Mouse (Mus musculus): Measurements from ENCODE around the gene Tbcel. TPM values are rescaled to one million over a fixed set of nuclear protein-coding genes. Genes with fewer than 3 reads are reported as not detected.

Tbcel gene
- polyA plus RNA-seq, 1 experiment from 2014 or later, result 4.7 TPM

DNA sequence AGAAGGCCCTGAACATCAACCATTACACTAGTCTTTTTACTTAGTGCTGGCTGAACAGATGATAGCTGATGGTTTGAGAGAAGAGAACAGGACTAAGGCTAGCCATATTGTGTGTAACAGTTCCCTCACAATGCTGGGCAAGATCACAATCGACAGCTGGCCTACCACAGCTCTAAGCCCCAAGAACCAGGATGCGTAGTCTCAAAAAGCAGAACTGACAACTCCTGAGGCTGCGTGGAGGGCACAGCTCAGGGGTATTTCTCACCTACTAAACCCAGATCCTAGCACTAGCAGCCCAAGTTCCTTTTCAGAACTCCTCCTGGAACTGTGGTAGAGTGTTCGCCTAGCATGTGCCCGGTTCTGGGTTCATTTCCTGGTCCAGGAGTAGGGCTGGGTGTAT is 39.2 kb downstream of the Tbcel start:
- Histone ChIP-seq H3K4me2 (replicated peaks; ENCODE audit: low read depth, low read length) (no peak overlapping the region), H3K27me3 (ENCODE audit: insufficient read depth, low read length) (no peaks in the 10 kb centered on the region), H3K4me1 (ENCODE audit: insufficient read depth, low read length) (peaks cover 19% of the 10 kb centered on the region), H3K9me3 (ENCODE audit: low read length) (no peaks in the 10 kb centered on the region), H3K36me3 (ENCODE audit: insufficient read depth, low read length) (no peaks in the 10 kb centered on the region), H3K27ac (ENCODE audit: low read length) (no peak overlapping the region), H3K4me3 (ENCODE audit: low read length) (no peak overlapping the region), H3K9ac (replicated peaks; ENCODE audit: low read length) (no peak overlapping the region)
- 91% methylated on average over 5 of the region's 5 CpGs for WGBS
- no peak for ATAC-seq (ENCODE audit: low FRiP score, low TSS enrichment)

DNA sequence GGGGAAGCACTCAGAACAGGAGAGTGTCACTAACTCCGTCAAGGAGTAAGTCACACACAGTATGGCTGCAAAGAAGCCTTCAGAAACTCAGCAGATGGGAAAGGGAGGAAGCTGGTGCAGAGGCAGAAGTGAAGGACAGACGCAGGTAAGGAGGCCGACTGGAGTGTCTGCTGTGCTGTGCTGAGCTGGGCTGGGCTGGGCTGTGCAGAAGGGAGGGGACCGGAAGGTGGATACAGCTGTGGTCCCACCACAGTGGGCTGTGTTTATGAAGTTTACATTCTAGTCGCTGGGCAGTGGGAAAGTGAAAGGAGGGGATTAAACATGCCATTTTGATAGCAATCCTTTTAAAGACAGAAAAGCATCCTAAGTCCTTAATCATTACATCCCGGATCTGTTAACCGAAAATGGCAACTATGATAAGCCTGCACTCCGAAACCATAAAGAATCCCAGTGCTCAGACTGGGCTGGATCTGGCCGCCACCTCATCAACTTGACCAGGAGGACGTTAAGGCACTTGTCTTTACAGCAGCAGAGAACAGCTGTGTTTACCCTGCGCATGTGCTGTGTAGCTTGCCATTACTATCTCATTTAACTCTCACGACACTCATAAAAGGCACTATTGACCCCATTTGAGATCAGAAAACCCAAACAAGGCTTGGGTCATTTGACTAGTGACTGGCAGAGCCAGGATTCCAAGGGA is 40.3 kb downstream of the Tbcel start:
- 66% methylated on average over 12 of the region's 12 CpGs for WGBS
- Histone ChIP-seq H3K36me3 (ENCODE audit: insufficient read depth, low read length) (no peaks in the 10 kb centered on the region), H3K9me3 (ENCODE audit: low read length) (no peaks in the 10 kb centered on the region), H3K4me1 (ENCODE audit: insufficient read depth, low read length) (peaks cover 23% of the 10 kb centered on the region), H3K27ac (ENCODE audit: low read length) (no peak overlapping the region), H3K27me3 (ENCODE audit: insufficient read depth, low read length) (no peaks in the 10 kb centered on the region), H3K9ac (replicated peaks; ENCODE audit: low read length) (no peak overlapping the region), H3K4me3 (ENCODE audit: low read length) (no peak overlapping the region), H3K4me2 (replicated peaks; ENCODE audit: low read depth, low read length) (no peak overlapping the region)
- no peak for ATAC-seq (ENCODE audit: low FRiP score, low TSS enrichment)

DNA sequence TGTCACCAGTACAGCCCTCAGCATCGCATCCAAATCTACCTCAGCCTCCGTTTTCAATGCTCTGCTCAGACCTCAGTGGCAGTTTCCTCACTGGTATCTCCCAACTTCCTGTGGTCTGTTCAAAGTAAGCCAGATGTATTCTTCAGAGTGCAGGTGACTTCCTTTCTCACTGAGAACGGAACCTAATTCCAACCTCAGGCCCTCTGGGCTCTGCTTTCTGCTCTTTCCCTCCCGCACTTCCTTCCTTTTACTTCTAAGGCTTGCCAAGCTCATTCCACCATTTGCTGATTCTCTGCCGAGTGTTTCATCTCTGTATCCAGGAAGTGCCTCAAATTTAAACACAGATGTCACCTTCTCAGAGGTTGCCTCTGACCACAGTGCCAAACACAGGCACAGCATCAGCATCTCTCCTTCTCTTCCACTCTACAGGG is 41.9 kb downstream of the Tbcel start:
- ATAC-seq (ENCODE audit: low FRiP score, low TSS enrichment), result no peak
- 68% methylated on average over 5 of the region's 5 CpGs for WGBS

DNA sequence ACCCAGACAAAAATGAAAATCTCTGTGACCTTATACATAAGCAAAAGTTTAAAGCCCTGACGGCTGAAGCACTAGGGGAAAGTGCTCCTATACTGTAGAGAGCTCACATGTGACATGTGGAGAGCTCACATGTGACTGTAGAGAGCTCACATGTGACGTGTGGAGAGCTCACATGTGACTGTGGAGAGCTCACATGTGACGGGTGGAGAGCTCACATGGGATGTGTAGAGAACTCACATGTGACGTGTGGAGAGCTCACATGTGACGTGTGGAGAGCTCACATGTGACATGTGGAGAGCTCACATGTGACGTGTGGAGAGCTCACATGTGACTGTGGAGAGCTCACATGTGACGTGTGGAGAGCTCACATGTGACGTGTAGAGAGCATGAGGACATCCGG is 43.4 kb downstream of the Tbcel start:
- ATAC-seq (ENCODE audit: low FRiP score, low TSS enrichment), result no peak
- no peak overlapping the region for H3K4me2 ChIP-seq (replicated peaks; ENCODE audit: low read depth, low read length)
- no peaks in the 10 kb centered on the region for H3K36me3 ChIP-seq (ENCODE audit: insufficient read depth, low read length)
- peaks cover 41% of the 10 kb centered on the region for H3K4me1 ChIP-seq (ENCODE audit: insufficient read depth, low read length)
- H3K9me3 ChIP-seq (ENCODE audit: low read length), result no peaks in the 10 kb centered on the region
- WGBS, result 86% methylated on average over 9 of the region's 9 CpGs
- H3K4me3 ChIP-seq (ENCODE audit: low read length), result no peak overlapping the region
- H3K9ac ChIP-seq (replicated peaks; ENCODE audit: low read length), result no peak overlapping the region
- H3K27ac ChIP-seq (ENCODE audit: low read length), result no peak overlapping the region
- H3K27me3 ChIP-seq (ENCODE audit: insufficient read depth, low read length), result no peaks in the 10 kb centered on the region

More for the DNA sequence above, 41.9 kb downstream of the Tbcel start:
- peaks cover 29% of the 10 kb centered on the region for H3K4me1 ChIP-seq (ENCODE audit: insufficient read depth, low read length)
- no peak overlapping the region for H3K4me2 ChIP-seq (replicated peaks; ENCODE audit: low read depth, low read length)
- no peaks in the 10 kb centered on the region for H3K9me3 ChIP-seq (ENCODE audit: low read length)
- H3K27ac ChIP-seq (ENCODE audit: low read length), result no peak overlapping the region
- no peak overlapping the region for H3K9ac ChIP-seq (replicated peaks; ENCODE audit: low read length)
- no peak overlapping the region for H3K4me3 ChIP-seq (ENCODE audit: low read length)
- no peaks in the 10 kb centered on the region for H3K27me3 ChIP-seq (ENCODE audit: insufficient read depth, low read length)
- H3K36me3 ChIP-seq (ENCODE audit: insufficient read depth, low read length), result no peaks in the 10 kb centered on the region

DNA sequence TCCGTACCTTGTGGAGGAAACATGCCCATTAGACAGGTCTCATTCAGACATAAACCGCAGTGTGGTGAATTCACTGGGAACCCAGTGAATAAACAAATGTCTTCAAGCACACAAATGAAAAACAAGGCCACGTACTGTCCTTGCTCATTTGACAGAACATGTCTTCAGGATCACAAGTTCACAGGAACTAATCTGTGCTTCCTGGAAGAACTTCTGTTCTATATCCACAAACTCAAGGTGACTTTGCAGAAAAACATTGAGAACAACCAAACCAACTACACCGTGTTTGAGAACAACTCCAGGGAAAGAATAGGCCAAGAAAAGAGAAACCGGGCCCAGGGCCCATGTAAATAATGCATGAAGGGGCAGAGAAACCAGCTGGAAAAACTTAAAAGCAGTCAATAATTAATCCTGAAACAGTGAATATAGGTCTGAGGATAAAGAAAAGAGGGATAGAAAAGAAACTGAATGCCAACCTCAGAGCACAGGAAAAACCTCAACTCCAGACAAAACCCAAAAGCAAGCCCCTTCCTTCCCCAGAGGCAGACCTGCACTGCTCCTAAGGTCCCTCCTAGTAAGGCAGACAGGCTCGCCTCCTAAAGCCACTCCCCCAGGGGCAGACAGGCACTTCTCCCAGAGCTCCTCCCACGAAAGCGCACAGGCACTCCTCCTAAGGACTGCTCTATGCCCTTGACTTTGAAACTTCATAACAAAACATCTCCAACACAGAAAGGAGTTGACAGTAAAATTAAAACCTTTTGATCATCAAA is 44.2 kb downstream of the Tbcel start:
- ATAC-seq (ENCODE audit: low FRiP score, low TSS enrichment), result peak; percentile 96
- Histone ChIP-seq H3K36me3 (ENCODE audit: insufficient read depth, low read length) (no peaks in the 10 kb centered on the region), H3K9ac (replicated peaks; ENCODE audit: low read length) (no peak overlapping the region; the same call in 1 of the 2 replicates), H3K27me3 (ENCODE audit: insufficient read depth, low read length) (no peaks in the 10 kb centered on the region), H3K4me3 (ENCODE audit: low read length) (no peak overlapping the region), H3K4me1 (ENCODE audit: insufficient read depth, low read length) (peaks cover 45% of the 10 kb centered on the region), H3K27ac (ENCODE audit: low read length) (peak overlapping the region; percentile 77), H3K9me3 (ENCODE audit: low read length) (no peaks in the 10 kb centered on the region), H3K4me2 (replicated peaks; ENCODE audit: low read depth, low read length) (peak overlapping the region; percentile 32)
- WGBS, result 40% methylated on average over 8 of the region's 8 CpGs

DNA sequence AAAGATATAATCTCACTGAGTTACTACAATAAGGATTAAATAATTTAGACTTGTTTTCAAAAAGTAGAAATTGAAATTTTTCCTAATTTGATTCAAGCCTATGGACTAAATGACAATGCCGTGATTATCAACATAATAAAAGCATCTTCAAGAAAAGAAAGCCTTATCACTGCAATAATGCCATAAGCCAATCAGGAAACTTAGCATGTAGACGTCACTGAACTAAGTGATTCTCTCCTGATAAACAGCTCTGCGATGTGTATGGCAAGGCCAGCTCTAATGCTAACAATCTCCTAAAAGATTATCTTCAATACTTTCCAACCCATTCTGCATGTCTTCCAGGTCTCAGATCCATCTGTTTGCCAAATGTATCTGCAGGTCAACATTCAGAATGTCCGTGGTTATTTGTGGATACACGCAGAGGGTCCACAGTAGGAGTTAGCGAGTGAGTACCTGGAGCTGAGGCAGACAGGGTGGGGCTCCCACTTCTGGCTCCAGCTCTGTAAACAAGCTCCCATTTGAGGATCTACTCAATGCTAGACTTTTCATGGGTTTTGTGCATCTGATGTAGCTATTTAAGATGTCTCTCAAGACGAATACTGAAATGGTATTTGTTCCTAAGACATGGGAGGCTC is 44.9 kb downstream of the Tbcel start:
- no peaks in the 10 kb centered on the region for H3K9me3 ChIP-seq (ENCODE audit: low read length)
- no peak overlapping the region for H3K4me2 ChIP-seq (replicated peaks; ENCODE audit: low read depth, low read length)
- H3K4me3 ChIP-seq (ENCODE audit: low read length), result no peak overlapping the region
- H3K36me3 ChIP-seq (ENCODE audit: insufficient read depth, low read length), result no peaks in the 10 kb centered on the region
- peak overlapping the region; percentile 77 for H3K27ac ChIP-seq (ENCODE audit: low read length)
- no peak for ATAC-seq (ENCODE audit: low FRiP score, low TSS enrichment)
- H3K4me1 ChIP-seq (ENCODE audit: insufficient read depth, low read length), result peaks cover 45% of the 10 kb centered on the region
- H3K27me3 ChIP-seq (ENCODE audit: insufficient read depth, low read length), result no peaks in the 10 kb centered on the region
- no peak overlapping the region; the same call in 1 of the 2 replicates for H3K9ac ChIP-seq (replicated peaks; ENCODE audit: low read length)
- 86% methylated on average over 7 of the region's 7 CpGs for WGBS

DNA sequence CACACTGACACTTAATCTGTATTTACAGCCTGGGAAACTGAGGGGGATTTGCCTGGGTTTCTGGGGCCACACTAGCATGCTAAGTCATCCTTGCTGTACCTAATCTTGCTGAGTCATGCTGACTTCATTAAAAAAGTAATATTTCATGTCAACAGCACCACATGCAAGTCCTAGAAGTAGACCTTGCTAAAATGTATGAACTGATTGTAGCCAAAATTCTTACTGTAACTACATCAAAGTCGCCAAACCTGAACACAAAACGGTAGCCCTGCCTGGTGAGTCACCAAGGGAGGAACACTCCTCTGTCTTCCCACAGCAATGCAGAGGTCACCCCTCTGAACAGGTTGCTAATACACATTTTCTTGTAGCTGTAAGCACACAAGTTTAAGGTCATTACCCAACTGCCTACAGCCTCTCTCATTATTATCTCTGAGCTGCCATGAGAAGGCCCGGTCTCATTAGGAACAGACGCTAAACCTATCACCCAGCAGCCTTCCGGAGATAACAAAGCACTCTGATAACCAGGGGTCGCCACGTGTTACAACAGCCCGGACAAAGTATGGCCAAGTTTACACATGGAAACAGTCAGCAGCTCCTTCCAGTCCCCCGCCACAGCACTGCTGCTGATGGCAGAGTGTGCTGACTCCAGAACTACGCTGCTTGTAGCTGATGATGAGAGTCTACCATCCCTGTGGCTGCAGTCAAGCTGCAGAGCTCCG is 46.1 kb downstream of the Tbcel start:
- Histone ChIP-seq H3K9ac (replicated peaks; ENCODE audit: low read length) (peak overlapping the region; percentile 14; the same call in 1 of the 2 replicates), H3K4me1 (ENCODE audit: insufficient read depth, low read length) (peaks cover 45% of the 10 kb centered on the region), H3K27ac (ENCODE audit: low read length) (no peak overlapping the region), H3K9me3 (ENCODE audit: low read length) (no peaks in the 10 kb centered on the region), H3K36me3 (ENCODE audit: insufficient read depth, low read length) (no peaks in the 10 kb centered on the region), H3K27me3 (ENCODE audit: insufficient read depth, low read length) (no peaks in the 10 kb centered on the region), H3K4me2 (replicated peaks; ENCODE audit: low read depth, low read length) (no peak overlapping the region), H3K4me3 (ENCODE audit: low read length) (no peak overlapping the region)
- 64% methylated on average over 11 of the region's 11 CpGs for WGBS
- ATAC-seq (ENCODE audit: low FRiP score, low TSS enrichment), result no peak

DNA sequence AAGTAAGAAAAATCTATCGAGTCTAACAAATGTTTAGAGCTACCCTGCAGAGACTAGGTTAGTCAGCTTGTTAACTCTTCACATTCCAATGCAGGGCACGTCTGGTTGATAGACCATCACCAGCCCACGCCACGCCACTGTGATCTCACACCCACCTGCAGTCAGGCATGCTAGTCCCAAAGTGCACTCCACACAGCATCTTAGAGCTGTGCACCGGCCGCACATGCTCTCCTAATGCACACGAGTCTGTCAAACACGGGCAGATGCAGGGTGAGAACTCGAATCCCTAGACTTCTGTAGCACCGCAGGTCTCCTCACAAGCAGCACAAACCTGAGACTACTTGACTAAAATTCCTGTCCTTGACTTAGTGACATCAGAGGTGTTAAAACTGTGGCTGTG is 47.3 kb downstream of the Tbcel start:
- WGBS, result 77% methylated on average over 10 of the region's 10 CpGs
- Histone ChIP-seq H3K4me3 (ENCODE audit: low read length) (no peak overlapping the region), H3K36me3 (ENCODE audit: insufficient read depth, low read length) (no peaks in the 10 kb centered on the region), H3K9me3 (ENCODE audit: low read length) (no peaks in the 10 kb centered on the region), H3K27ac (ENCODE audit: low read length) (no peak overlapping the region), H3K4me1 (ENCODE audit: insufficient read depth, low read length) (peaks cover 45% of the 10 kb centered on the region), H3K4me2 (replicated peaks; ENCODE audit: low read depth, low read length) (no peak overlapping the region), H3K9ac (replicated peaks; ENCODE audit: low read length) (no peak overlapping the region), H3K27me3 (ENCODE audit: insufficient read depth, low read length) (no peaks in the 10 kb centered on the region)
- ATAC-seq (ENCODE audit: low FRiP score, low TSS enrichment), result no peak

DNA sequence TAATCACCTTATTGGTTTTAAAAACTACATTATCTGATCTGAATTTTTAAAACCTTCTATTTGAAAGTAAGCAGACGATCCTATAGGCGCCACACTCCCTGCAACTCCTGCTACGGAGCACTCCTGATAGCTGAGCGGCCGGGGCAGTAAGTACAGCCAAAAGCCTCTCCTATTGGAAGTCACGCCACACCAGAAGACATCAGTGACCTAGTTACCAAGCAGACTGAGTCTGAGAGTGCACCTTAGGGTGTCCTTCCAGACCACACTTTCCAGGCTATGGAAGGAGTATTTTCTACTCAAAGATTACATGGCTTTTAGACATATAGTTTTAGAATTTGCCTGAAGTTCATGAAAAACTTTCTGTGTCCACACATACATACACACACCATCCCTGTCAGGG is 47.9 kb downstream of the Tbcel start:
- H3K36me3 ChIP-seq (ENCODE audit: insufficient read depth, low read length), result no peaks in the 10 kb centered on the region
- WGBS, result 91% methylated on average over 6 of the region's 6 CpGs
- H3K4me1 ChIP-seq (ENCODE audit: insufficient read depth, low read length), result peaks cover 45% of the 10 kb centered on the region

More for the DNA sequence above, 47.9 kb downstream of the Tbcel start:
- no peak overlapping the region for H3K4me2 ChIP-seq (replicated peaks; ENCODE audit: low read depth, low read length)
- no peak overlapping the region for H3K4me3 ChIP-seq (ENCODE audit: low read length)
- no peaks in the 10 kb centered on the region for H3K27me3 ChIP-seq (ENCODE audit: insufficient read depth, low read length)
- no peak overlapping the region for H3K9ac ChIP-seq (replicated peaks; ENCODE audit: low read length)
- no peaks in the 10 kb centered on the region for H3K9me3 ChIP-seq (ENCODE audit: low read length)
- no peak for ATAC-seq (ENCODE audit: low FRiP score, low TSS enrichment)
- no peak overlapping the region for H3K27ac ChIP-seq (ENCODE audit: low read length)
